Mouse (Mus musculus): ENCODE data around the gene Plxnd1. TPM values are rescaled to one million over a fixed set of nuclear protein-coding genes. Genes with fewer than 3 reads are reported as not detected.

Gene Plxnd1
- total RNA-seq, 2 experiments from 2014 or later = 88.0 to 151 TPM

Other genes with a start within 250 kb of the Plxnd1 start
- 7.7 and 12.4 TPM in 2 replicates for gene Tmem40, start 232.6 kb downstream of the Plxnd1 start, total RNA-seq (2015)
- 7.7 and 15.2 TPM in 2 replicates for gene Tmem40, start 232.6 kb downstream of the Plxnd1 start, total RNA-seq (2017)
- gene Cand2, start 220.5 kb downstream of the Plxnd1 start, total RNA-seq (2015) = 0.34 and 0.38 TPM in 2 replicates
- 0.07 and 0.24 TPM in 2 replicates for gene Cand2, start 220.5 kb downstream of the Plxnd1 start, total RNA-seq (2017)
- 2,908 and 2,972 TPM in 2 replicates for gene Rpl32, start 186.3 kb downstream of the Plxnd1 start, total RNA-seq (2015)
- 3,179 and 3,683 TPM in 2 replicates for gene Rpl32, start 186.3 kb downstream of the Plxnd1 start, total RNA-seq (2017)
- gene Efcab12, start 156.6 kb downstream of the Plxnd1 start, total RNA-seq (2015) = 0.09 TPM in 1 of 2 replicates, not detected in the other
- gene Efcab12, start 156.6 kb downstream of the Plxnd1 start, total RNA-seq (2017) = not detected in 2 replicates
- gene Mbd4, start 141.6 kb downstream of the Plxnd1 start, total RNA-seq (2015) = 9.1 and 10.9 TPM in 2 replicates
- gene Mbd4, start 141.6 kb downstream of the Plxnd1 start, total RNA-seq (2017) = 19.9 and 21.3 TPM in 2 replicates
- gene Ift122, start 141.5 kb downstream of the Plxnd1 start, total RNA-seq (2015) = 1.1 and 3.3 TPM in 2 replicates
- 2.8 and 4.8 TPM in 2 replicates for gene Ift122, start 141.5 kb downstream of the Plxnd1 start, total RNA-seq (2017)
- gene Rho, start 63.3 kb downstream of the Plxnd1 start, total RNA-seq (2015) = 0.41 TPM in 1 of 2 replicates, not detected in the other
- gene Rho, start 63.3 kb downstream of the Plxnd1 start, total RNA-seq (2017) = 0.04 TPM in 1 of 2 replicates, not detected in the other
- gene H1foo, start 50.1 kb downstream of the Plxnd1 start, total RNA-seq (2015) = not detected in 2 replicates
- gene H1foo, start 50.1 kb downstream of the Plxnd1 start, total RNA-seq (2017) = not detected in 2 replicates
- 72.5 and 79.8 TPM in 2 replicates for gene Tmcc1, start 198.5 kb upstream of the Plxnd1 start, total RNA-seq (2015)
- gene Tmcc1, start 198.5 kb upstream of the Plxnd1 start, total RNA-seq (2017) = 99.8 and 113 TPM in 2 replicates
- 58.3 and 67.1 TPM in 2 replicates for gene Washc2, start 213.0 kb upstream of the Plxnd1 start, total RNA-seq (2015)
- gene Washc2, start 213.0 kb upstream of the Plxnd1 start, total RNA-seq (2017) = 105 and 120 TPM in 2 replicates